Mouse (Mus musculus): Measurements from ENCODE around the gene Prkar1a. TPM values are rescaled to one million over a fixed set of nuclear protein-coding genes. Genes with fewer than 3 reads are reported as not detected.
A peak's percentile ranks its signal among the peaks of the same experiment; 100 is the strongest.
"Not testable (repeated sequence)": the region's sequence is repeated elsewhere in the genome, so short reads cannot be mapped to it uniquely, and the experiment has no call there.

Gene Prkar1a
- total RNA-seq, 2 experiments from 2014 or later: 172 to 199 TPM

- no peak for DNase-seq
- intact Hi-C loops (cut with DNase I; ENCODE audit: low total_unique reads): no loop called here
Measured at GRCm38 (mm10) chr11:109634928-109635327, 14.3 kb upstream of the Prkar1a start.

GRCm38 (mm10) chr11:109635871-109636395, 13.3 kb upstream of the Prkar1a start:
- no peak for DNase-seq
- intact Hi-C loops (cut with DNase I; ENCODE audit: low total_unique reads): no loop called here

DNA sequence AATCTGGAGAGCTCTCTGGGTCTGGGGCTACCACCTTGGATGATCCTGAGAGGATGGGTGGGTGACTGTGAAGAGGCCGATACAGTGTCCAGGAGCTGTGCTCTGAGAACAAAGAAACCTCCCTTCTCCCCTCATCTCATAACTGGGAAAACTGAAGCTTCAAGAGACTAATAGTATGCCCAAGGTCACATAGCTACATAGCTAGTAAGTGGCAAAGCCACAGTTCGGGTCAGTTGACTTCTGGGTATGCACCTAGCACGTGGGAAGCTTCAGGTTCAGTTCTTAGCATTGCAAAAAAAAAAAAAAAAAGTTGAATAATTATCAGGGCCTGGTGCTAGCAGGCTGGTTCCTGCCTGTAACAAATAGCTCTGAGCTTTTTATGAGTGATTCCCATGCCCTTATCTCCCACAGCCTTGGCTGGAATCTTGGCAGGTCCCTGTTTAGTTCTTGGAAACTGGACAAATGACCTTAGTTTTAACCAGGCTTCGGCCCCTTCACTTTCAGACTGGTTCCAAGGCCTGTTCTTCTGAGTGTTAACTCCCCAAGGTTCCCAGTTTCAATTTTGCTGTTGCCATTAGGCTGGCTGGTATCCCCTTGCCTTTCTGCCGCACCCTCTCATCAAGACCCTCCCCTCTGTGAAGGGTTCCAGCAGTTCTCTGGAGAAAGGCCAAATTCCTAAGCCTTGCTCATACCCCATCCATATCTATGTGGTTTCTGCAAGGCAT, 7.5 kb upstream of the Prkar1a start:
- intact Hi-C loops (cut with DNase I; ENCODE audit: low total_unique reads): no loop called here
- DNase-seq: no peak

DNA sequence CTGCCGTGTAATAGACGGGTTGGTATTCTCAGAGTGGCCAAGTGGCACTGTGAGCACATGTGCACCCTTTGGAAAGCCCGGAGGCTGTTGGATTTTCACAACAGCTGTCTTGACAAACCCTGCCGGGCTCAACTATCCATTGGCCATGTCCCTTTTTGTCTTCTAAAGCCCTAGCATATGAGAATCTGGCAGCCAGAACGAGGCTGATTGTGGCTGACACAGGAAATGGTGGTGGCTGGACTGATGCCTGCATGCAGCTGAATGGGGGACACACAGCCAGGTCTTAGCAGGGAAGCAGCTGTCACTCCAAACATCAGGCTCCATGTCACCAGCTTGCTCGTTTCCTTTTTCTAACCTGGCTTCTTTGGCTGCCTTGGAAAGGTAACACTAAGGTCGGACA, 695 bp upstream of the Prkar1a start:
- intact Hi-C loops (cut with DNase I; ENCODE audit: low total_unique reads): no loop called here
- DNase-seq: peak; percentile 72

DNA sequence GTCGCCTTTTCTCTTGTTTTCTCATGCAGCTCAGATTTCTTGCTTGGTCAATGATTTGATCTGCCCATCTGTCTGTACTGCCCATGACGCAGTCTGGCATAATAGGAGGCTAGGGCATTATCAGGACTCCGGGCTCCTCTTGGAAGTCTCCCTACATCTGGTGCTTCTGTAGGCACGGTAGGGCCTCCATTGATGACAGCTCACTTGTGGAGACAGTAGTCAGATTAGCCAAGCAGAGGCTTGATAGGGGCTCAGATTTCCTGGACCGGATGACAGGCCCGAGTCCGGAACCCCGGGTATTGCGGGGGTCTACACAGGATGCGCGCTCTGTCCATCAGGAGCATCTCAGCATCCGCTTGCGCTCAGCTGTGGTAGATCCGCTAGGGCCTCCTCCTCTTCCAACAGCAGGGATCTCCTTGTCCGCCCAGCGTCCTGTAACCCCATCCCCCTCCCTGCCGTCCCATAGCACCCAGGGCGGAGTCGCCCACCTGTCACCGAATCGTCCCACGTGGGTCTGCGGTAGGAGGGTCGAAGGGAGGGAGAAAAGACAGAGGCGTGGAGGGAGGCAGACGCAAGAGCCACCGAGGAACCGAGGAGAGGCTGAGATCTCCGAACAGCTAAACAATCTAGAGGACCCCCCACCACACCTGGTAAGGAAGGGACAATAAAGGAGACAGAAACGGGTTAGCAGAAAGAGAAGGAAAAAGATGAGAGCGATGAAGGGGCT, 933 bp downstream of the Prkar1a start:
- intact Hi-C loops (cut with DNase I; ENCODE audit: low total_unique reads): no loop called here
- peak; percentile 80 for DNase-seq

DNA sequence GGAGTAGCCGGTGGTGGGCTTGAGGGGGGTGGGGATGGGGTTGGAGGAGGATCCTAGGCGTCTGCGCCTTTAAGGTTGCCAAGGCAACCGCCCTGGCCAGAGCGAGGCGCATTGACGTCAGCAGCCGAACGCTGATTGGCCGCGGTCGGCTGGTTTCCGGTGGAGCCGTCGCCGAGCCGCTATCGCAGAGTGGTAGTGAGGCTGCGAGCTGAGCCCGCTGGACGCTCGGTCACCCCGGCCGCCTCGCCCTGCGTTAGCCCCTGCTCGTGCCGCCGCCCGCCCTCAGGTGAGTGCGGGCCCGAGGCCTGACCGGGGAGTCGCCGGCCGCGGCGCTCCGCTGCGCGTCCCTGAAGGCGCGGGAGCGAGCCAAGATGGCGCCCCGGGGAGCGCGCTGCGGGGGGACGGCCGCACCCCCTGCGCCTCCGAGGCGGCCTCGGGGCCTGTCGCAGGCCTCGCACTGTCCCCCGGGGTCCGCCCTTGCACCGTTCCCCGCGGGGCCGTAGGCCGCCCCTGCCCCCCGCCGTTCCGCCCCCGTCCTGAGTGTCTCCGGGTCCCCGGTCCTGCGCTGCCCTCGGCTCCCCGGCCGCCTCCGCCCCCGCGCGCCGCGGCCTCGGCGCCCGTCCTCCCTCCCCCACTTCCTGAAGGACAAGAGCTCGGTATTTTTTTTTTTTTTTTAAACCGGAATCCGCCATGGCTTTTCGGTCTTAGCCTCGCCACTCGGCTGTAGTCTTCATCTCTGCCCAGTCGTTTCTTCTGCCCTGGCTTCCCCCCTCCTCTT, 1.8 kb downstream of the Prkar1a start:
- intact Hi-C loops (cut with DNase I; ENCODE audit: low total_unique reads): no loop called here
- DNase-seq: peak; percentile 93

DNA sequence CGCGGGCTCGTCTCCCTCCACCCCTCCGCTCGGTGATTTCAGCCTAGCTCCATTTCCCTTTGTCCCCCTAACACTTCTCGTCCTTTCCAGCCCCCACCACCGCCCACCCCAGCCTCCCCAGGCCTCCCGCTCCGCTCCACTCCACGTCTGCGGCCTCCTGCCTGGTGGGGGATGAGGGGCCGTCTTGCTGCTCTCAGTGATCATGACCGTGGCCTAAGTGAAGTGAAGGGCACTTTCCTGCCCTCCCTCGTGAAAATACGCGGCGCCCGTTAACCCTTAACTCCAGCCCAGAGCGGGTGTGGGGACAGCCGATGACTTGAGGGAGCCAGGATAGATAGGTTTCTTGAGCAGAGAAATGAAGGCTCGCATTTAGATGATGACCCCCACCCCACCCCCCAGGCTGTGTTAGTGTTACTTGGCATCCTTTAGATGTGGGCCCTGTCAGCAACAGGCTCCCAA, 2.4 kb downstream of the Prkar1a start:
- intact Hi-C loops (cut with DNase I; ENCODE audit: low total_unique reads): no loop called here
- DNase-seq: peak; percentile 18

GRCm38 (mm10) chr11:109652505-109652904, 3.3 kb downstream of the Prkar1a start:
- DNase-seq: no peak
- intact Hi-C loops (cut with DNase I; ENCODE audit: low total_unique reads): no loop called here

DNA sequence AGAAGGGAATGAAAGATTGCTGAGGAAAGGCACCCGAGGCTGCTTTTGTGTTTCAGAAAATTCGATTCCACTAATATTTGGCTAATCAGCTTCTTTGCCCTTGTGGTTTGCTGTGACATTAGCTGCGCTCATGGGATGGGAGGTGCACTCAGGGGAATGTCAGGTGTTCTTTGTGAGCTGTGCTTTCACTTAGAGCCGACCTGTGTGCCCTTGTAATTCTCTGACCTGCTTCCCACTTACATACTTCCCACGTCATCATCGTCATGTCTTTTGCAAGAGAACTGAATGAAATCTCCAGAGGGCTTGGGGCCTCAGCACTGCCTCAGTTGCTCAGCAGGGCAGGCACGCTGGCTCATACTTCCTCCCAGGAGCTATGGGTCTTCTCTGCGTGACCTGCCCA, 4.0 kb downstream of the Prkar1a start:
- intact Hi-C loops (cut with DNase I; ENCODE audit: low total_unique reads): no loop called here

GRCm38 (mm10) chr11:109654581-109654980, 5.4 kb downstream of the Prkar1a start:
- intact Hi-C loops (cut with DNase I; ENCODE audit: low total_unique reads): no loop called here
- no peak for DNase-seq

More for the DNA sequence above, 4.0 kb downstream of the Prkar1a start:
- no peak for DNase-seq

- DNase-seq: no peak
- intact Hi-C loops (cut with DNase I; ENCODE audit: low total_unique reads): no loop called here
Measured at GRCm38 (mm10) chr11:109656232-109656631, 7.0 kb downstream of the Prkar1a start.

DNA sequence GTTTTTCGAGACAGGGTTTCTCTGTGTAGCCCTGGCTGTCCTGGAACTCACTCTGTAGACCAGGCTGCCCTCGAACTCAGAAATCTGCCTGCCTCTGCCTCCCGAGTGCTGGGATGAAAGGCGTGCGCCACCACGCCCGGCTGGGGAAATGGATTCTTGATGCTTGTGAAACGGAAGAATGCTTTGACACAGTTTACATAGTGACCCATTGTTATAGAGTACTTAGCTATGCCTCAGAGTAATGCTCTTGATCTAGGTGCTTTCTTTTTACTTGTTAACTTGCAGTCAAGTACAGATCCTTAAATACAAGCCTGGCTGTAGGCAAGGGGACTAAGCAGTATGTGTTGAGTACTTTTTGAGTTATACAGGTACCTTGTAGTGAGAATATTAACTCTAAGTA, 11.3 kb downstream of the Prkar1a start:
- intact Hi-C loops (cut with DNase I; ENCODE audit: low total_unique reads); DNase-seq: not testable (repeated sequence)

- intact Hi-C loops (cut with DNase I; ENCODE audit: low total_unique reads): no loop called here
- no peak for DNase-seq
Measured at GRCm38 (mm10) chr11:109664293-109664692, 15.1 kb downstream of the Prkar1a start.

- intact Hi-C loops (cut with DNase I; ENCODE audit: low total_unique reads): no loop called here
- DNase-seq: no peak
Measured at GRCm38 (mm10) chr11:109665424-109665823, 16.2 kb downstream of the Prkar1a start.

DNA sequence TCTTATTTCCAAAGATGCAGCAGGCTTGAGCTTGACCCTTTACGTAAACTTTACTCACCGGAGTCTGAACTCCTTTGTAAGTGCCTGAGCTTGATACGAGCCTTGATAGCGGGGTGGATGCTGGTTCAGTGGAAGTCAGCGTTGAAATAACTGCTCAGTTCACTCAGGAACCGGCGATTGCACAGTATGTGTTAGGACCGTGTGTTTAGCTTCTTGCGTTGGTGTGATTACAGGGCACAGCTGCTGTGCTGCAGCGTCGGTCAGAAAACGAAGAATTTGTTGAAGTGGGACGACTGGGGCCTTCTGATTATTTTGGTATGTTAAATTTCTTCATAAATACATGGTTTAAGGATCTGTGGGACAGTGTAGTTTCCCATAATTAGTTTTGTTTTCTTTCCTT, 17.2 kb downstream of the Prkar1a start:
- intact Hi-C loops (cut with DNase I; ENCODE audit: low total_unique reads): no loop called here
- no peak for DNase-seq

- no peak for DNase-seq
- intact Hi-C loops (cut with DNase I; ENCODE audit: low total_unique reads): no loop called here
Measured at GRCm38 (mm10) chr11:109667371-109667770, 18.2 kb downstream of the Prkar1a start.

- intact Hi-C loops (cut with DNase I; ENCODE audit: low total_unique reads): no loop called here
- DNase-seq: no peak
Measured at GRCm38 (mm10) chr11:109668115-109668725, 19.0 kb downstream of the Prkar1a start.

DNA sequence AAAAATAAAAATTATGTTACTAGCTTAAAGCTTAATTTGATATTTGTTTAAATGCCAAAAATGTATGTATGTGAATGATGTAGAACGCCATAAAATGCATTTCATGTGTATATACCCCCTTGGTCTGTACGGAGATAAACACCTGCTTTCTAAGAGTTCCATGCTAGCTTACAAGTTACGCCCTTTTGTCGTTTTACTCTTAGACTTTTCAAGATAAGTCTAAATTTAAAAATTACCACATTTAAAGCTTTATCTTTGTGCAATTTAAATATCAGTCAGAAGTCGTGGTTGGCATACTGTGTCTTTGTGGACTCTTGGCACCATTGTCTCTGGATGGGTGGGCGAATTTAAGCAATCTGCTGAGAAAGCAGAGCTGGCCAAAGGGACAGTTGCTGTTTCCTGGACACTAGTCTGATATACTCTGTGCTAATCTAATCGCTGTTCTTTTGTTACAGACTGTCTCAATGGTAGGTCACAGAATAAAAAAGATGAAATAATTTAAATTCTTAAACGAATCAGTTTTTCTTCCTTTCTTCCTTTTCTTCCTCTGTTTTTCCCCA, 20.0 kb downstream of the Prkar1a start:
- intact Hi-C loops (cut with DNase I; ENCODE audit: low total_unique reads): no loop called here
- DNase-seq: no peak

All from gastrocnemius, postnatal 14 days (tissue).